ENCODE assay signal across 8 mouse cellular contexts in genomic region chr4:119232410-119233255, GRCm38 (mm10). TPM values are rescaled to one million over a fixed set of nuclear protein-coding genes. Genes with fewer than 3 reads are reported as not detected.
A peak's percentile ranks its signal among the peaks of the same experiment; 100 is the strongest.
DNase-seq lines count a peak whose midpoint lies in the region; ATAC-seq and TF ChIP-seq lines count a peak whose summit lies in the region.

Gene AU022252 (minus strand): TSS chr4:119232712.
Gene P3h1 (plus strand): TSS chr4:119232915.

- H3K4me3 ChIP-seq in C2C12 (ENCODE audit: insufficient read depth, poor library complexity, severe bottlenecking) (peak within 1 kb of the TSS; percentile 91), myocyte (peak within 1 kb of the TSS; percentile 71)
- H3K4me3 ChIP-seq in erythroblast, embryonic 14.5 days (replicated peaks): peak within 1 kb of the TSS; percentile 88
- peak within 1 kb of the TSS; percentile 83 for H3K4me3 ChIP-seq in heart, embryonic 11.5 days (ENCODE audit: low read depth, low read length)
- peak within 1 kb of the TSS; percentile 95 for H3K4me3 ChIP-seq in kidney, embryonic 16.5 days (ENCODE audit: low read length)
- peak within 1 kb of the TSS; percentile 90 for H3K4me3 ChIP-seq in liver, adult 2 months (ENCODE audit: insufficient read depth, low read depth, low read length)

- 0 out of 2 replicates have a peak within 1 kb of the TSS, but pooled peaks have one; percentile 29 for H3K27ac ChIP-seq in heart, embryonic 11.5 days (ENCODE audit: low read depth, low read length)
- peak within 1 kb of the TSS; percentile 65 for H3K27ac ChIP-seq in kidney, embryonic 16.5 days (ENCODE audit: low read length)
- peak within 1 kb of the TSS; percentile 83 for H3K27ac ChIP-seq in liver, adult 2 months (replicated peaks; ENCODE audit: insufficient read depth, low read depth, low read length)

- DNase-seq in brain, embryonic 14.5 days (ENCODE audit: low read depth): peak; percentile 99
- DNase-seq in liver, adult 2 months (ENCODE audit: extremely low read depth, low read depth, low spot score): peak; percentile 94
- DNase-seq in splenic B cell, adult 2 months (ENCODE audit: low read depth, low spot score): peak; percentile 99

- TF ChIP-seq POLR2A in brain, embryonic 14.5 days (IDR thresholded peaks at IDR 0.05; ENCODE audit: borderline replicate concordance, extremely low read depth, insufficient read depth, insufficient read length, poor library complexity, severe bottlenecking): peak; percentile 38; the same call in 1 of the 2 replicates
- TF ChIP-seq POLR2A in liver, adult 2 months (IDR thresholded peaks at IDR 0.05; ENCODE audit: extremely low read depth, insufficient read depth, low read length): peak; percentile 92
- TF ChIP-seq POLR2A in myocyte (IDR thresholded peaks at IDR 0.05; ENCODE audit: insufficient read length, low read depth): peak; percentile 80

- WGBS in heart, embryonic 11.5 days (ENCODE audit: insufficient replicate concordance): under 1% methylated on average over 49 of the region's 71 CpGs
- under 1% methylated on average over 70 of the region's 71 CpGs for WGBS in kidney, embryonic 16.5 days
- under 1% methylated on average over 71 of the region's 71 CpGs for WGBS in liver, adult 2 months

- H3K36me3 ChIP-seq in C2C12 (ENCODE audit: control insufficient read depth, insufficient read depth) (peaks cover 4% of the 10 kb centered on the region), myocyte (ENCODE audit: control insufficient read depth, insufficient read depth) (no peaks in the 10 kb centered on the region)
- peaks cover 17% of the 10 kb centered on the region for H3K36me3 ChIP-seq in erythroblast, embryonic 14.5 days (ENCODE audit: control insufficient read depth)
- H3K36me3 ChIP-seq in heart, embryonic 11.5 days (ENCODE audit: control insufficient read depth, insufficient read depth, low read length): peaks cover 6% of the 10 kb centered on the region; the same call in 1 of the 2 replicates
- peaks cover 19% of the 10 kb centered on the region for H3K36me3 ChIP-seq in kidney, embryonic 16.5 days (ENCODE audit: insufficient read depth, low read length)
- H3K36me3 ChIP-seq in liver, adult 2 months (ENCODE audit: control insufficient read depth, insufficient read depth, low read length): peaks cover 5% of the 10 kb centered on the region; the same call in 1 of the 2 replicates
- no peaks in the 10 kb centered on the region for H3K36me3 ChIP-seq in splenic B cell, adult 2 months (ENCODE audit: control insufficient read depth, insufficient read depth, low read length, poor library complexity, severe bottlenecking)

- ATAC-seq in heart, embryonic 11.5 days (replicated peaks; ENCODE audit: insufficient number of reproducible peaks, low FRiP score, low TSS enrichment): peak; percentile 95
- ATAC-seq in kidney, embryonic 16.5 days (ENCODE audit: low FRiP score, low TSS enrichment): peak; percentile 97

- H3K79me2 ChIP-seq in C2C12 (ENCODE audit: control insufficient read depth, insufficient read depth) (peaks cover 30% of the 10 kb centered on the region), myocyte (ENCODE audit: control insufficient read depth, insufficient read depth) (peaks cover 9% of the 10 kb centered on the region)
- peaks cover 9% of the 10 kb centered on the region; the same call in 1 of the 2 replicates for H3K79me2 ChIP-seq in liver, adult 2 months (ENCODE audit: control insufficient read depth, insufficient read depth, low read length)

- peak within 1 kb of the TSS; percentile 94 for H3ac ChIP-seq in C2C12 (ENCODE audit: control insufficient read depth, insufficient read length, low read depth)
- H3ac ChIP-seq in myocyte (ENCODE audit: control insufficient read depth, insufficient read length): peak within 1 kb of the TSS; percentile 49

- peak within 1 kb of the TSS; percentile 73 for H3K4me2 ChIP-seq in heart, embryonic 11.5 days
- peak within 1 kb of the TSS; percentile 93 for H3K4me2 ChIP-seq in kidney, embryonic 16.5 days (replicated peaks; ENCODE audit: low read depth, low read length)
- peak within 1 kb of the TSS; percentile 92 for H3K4me2 ChIP-seq in myocyte (ENCODE audit: low read depth)

- no peaks in the 10 kb centered on the region for H3K27me3 ChIP-seq in C2C12 (ENCODE audit: control insufficient read depth, insufficient read depth, insufficient read length)
- H3K27me3 ChIP-seq in erythroblast, embryonic 14.5 days (ENCODE audit: control insufficient read depth): peaks cover 19% of the 10 kb centered on the region
- H3K27me3 ChIP-seq in heart, embryonic 11.5 days (ENCODE audit: control insufficient read depth, insufficient read depth, low read length): no peaks in the 10 kb centered on the region
- no peaks in the 10 kb centered on the region for H3K27me3 ChIP-seq in kidney, embryonic 16.5 days (ENCODE audit: insufficient read depth, low read length)
- no peaks in the 10 kb centered on the region for H3K27me3 ChIP-seq in liver, adult 2 months (ENCODE audit: control insufficient read depth, insufficient read depth, low read length)
- no peaks in the 10 kb centered on the region for H3K27me3 ChIP-seq in myocyte (ENCODE audit: control insufficient read depth, insufficient read depth, insufficient read length)
- H3K27me3 ChIP-seq in splenic B cell, adult 2 months (ENCODE audit: control insufficient read depth, insufficient read depth, low read length, poor library complexity, severe bottlenecking): no peaks in the 10 kb centered on the region

- peaks cover 45% of the 10 kb centered on the region for H3K4me1 ChIP-seq in erythroblast, embryonic 14.5 days (ENCODE audit: control insufficient read depth)
- peaks cover 8% of the 10 kb centered on the region for H3K4me1 ChIP-seq in heart, embryonic 11.5 days (ENCODE audit: control insufficient read depth, insufficient read depth, low read length)
- peaks cover 17% of the 10 kb centered on the region for H3K4me1 ChIP-seq in kidney, embryonic 16.5 days (ENCODE audit: insufficient read depth, low read length)
- H3K4me1 ChIP-seq in liver, adult 2 months (ENCODE audit: control insufficient read depth, insufficient read depth, low read length): no peaks in the 10 kb centered on the region; the same call in 1 of the 2 replicates

- TF ChIP-seq CTCF in C2C12 (IDR thresholded peaks at IDR 0.05; ENCODE audit: control insufficient read depth, insufficient read depth, insufficient read length): no peak
- TF ChIP-seq CTCF in brain, embryonic 14.5 days (IDR thresholded peaks at IDR 0.05; ENCODE audit: borderline replicate concordance, extremely low read depth, insufficient read depth, insufficient read length): no peak
- no peak for TF ChIP-seq CTCF in liver, adult 2 months (IDR thresholded peaks at IDR 0.05; ENCODE audit: low read depth, low read length)

- peaks cover 3% of the 10 kb centered on the region for H3K79me3 ChIP-seq in C2C12 (ENCODE audit: low read depth)

- H3K9ac ChIP-seq in heart, embryonic 11.5 days (ENCODE audit: low read depth, low read length): peak within 1 kb of the TSS; percentile 84
- peak within 1 kb of the TSS; percentile 87 for H3K9ac ChIP-seq in kidney, embryonic 16.5 days (replicated peaks; ENCODE audit: low read length)
- peak within 1 kb of the TSS; percentile 93 for H3K9ac ChIP-seq in liver, adult 2 months (ENCODE audit: low read depth, low read length)

- no peaks in the 10 kb centered on the region for H3K9me3 ChIP-seq in erythroblast, embryonic 14.5 days (ENCODE audit: control insufficient read depth, low read length)
- no peaks in the 10 kb centered on the region for H3K9me3 ChIP-seq in heart, embryonic 11.5 days (replicated peaks; ENCODE audit: control insufficient read depth, low read length)
- H3K9me3 ChIP-seq in kidney, embryonic 16.5 days (ENCODE audit: low read length): no peaks in the 10 kb centered on the region

TF ChIP-seq in C2C12, 6 proteins besides CTCF, POLR2A, EP300 and RAD21:
- TF ChIP-seq MYOD1 (IDR thresholded peaks at IDR 0.05; ENCODE audit: control insufficient read depth, insufficient read length, low read depth) (no peak), USF1 (IDR thresholded peaks at IDR 0.05; ENCODE audit: low read depth) (no peak), MYOG (IDR thresholded peaks at IDR 0.05; ENCODE audit: control insufficient read depth, extremely low read depth, insufficient read length) (no peak), MAX (IDR thresholded peaks at IDR 0.05) (no peak), FOSL1 (IDR thresholded peaks at IDR 0.05; ENCODE audit: insufficient read depth, low read length, poor library complexity, severe bottlenecking) (no peak), CEBPB (IDR thresholded peaks at IDR 0.05; ENCODE audit: low read depth) (no peak)

TF ChIP-seq in myocyte, 11 proteins besides CTCF, POLR2A, EP300 and RAD21:
- no peak for TF ChIP-seq MYOD1 (IDR thresholded peaks at IDR 0.05; ENCODE audit: control insufficient read depth in 1 of 3, insufficient read length in 2 of 3, low read depth in 2 of 3)
- TF ChIP-seq TCF12 (IDR thresholded peaks at IDR 0.05; ENCODE audit: insufficient read depth, poor library complexity, severe bottlenecking): no peak
- peak; percentile 64 for TF ChIP-seq POLR2AphosphoS2 (IDR thresholded peaks at IDR 0.05; ENCODE audit: insufficient read length, low read depth)
- no peak for TF ChIP-seq CEBPB (IDR thresholded peaks at IDR 0.05; ENCODE audit: insufficient read depth, poor library complexity, severe bottlenecking)
- no peak for TF ChIP-seq TCF3 (IDR thresholded peaks at IDR 0.05; ENCODE audit: insufficient read length, low read depth)
- TF ChIP-seq MYOG (IDR thresholded peaks at IDR 0.05; ENCODE audit: control insufficient read depth in 1 of 3, insufficient read depth in 1 of 3, insufficient read length in 2 of 3, low read depth in 2 of 3): no peak
- TF ChIP-seq MAX (IDR thresholded peaks at IDR 0.05; ENCODE audit: low read depth): no peak

RNA-seq across cellular contexts. Expression of gene AU022252, which starts in this region (rescaled TPM):
- polyA plus RNA-seq in C2C12 (2012; fragmentation: generic; extraction: Trizol): 10.0 TPM
- polyA plus RNA-seq in brain, embryonic 14.5 days (2012; rRNA removed): 13.5 and 18.2 TPM in 2 replicates
- 1.0 and 1.4 TPM in 2 replicates for polyA plus RNA-seq in erythroblast, embryonic 14.5 days (2012)
- 33.2 and 34.7 TPM in 2 replicates for polyA plus RNA-seq in heart, embryonic 11.5 days (2014; fragmentation: Nextera tagmentation; extraction: Ambion mirVana)
- 31.1 and 33.7 TPM in 2 replicates for polyA plus RNA-seq in kidney, embryonic 16.5 days (2015; fragmentation: Nextera tagmentation; extraction: Ambion mirVana)
- total RNA-seq in liver, adult 2 months (2014; rRNA removed): 23.6 and 25.2 TPM in 2 replicates
- 16.6 and 23.3 TPM in 2 replicates for polyA plus RNA-seq in liver, adult 2 months (2012; rRNA removed)
- polyA plus RNA-seq in myocyte (2012; fragmentation: generic; extraction: Trizol): 14.5 TPM

RNA-seq across cellular contexts. Expression of gene P3h1, which starts in this region (rescaled TPM):
- polyA plus RNA-seq in C2C12 (2012; fragmentation: generic; extraction: Trizol) (26.1 TPM), myocyte (2012; fragmentation: generic; extraction: Trizol) (42.4 TPM)
- 23.2 and 24.4 TPM in 2 replicates for polyA plus RNA-seq in brain, embryonic 14.5 days (2012; rRNA removed)
- polyA plus RNA-seq in erythroblast, embryonic 14.5 days (2012): 0.17 and 0.40 TPM in 2 replicates
- polyA plus RNA-seq in heart, embryonic 11.5 days (2014; fragmentation: Nextera tagmentation; extraction: Ambion mirVana): 32.1 and 33.9 TPM in 2 replicates
- 35.8 and 36.0 TPM in 2 replicates for polyA plus RNA-seq in kidney, embryonic 16.5 days (2015; fragmentation: Nextera tagmentation; extraction: Ambion mirVana)
- total RNA-seq in liver, adult 2 months (2014; rRNA removed): 6.7 and 8.8 TPM in 2 replicates
- polyA plus RNA-seq in liver, adult 2 months (2012; rRNA removed): 14.5 and 20.3 TPM in 2 replicates

Comparison
In these comparisons a context has a peak if more than half of its experiments do, and no peak if none do; other contexts are left out.
1. Peak in every context shown above with its lines: DNase-seq, ATAC-seq, H3K4me3 ChIP-seq and H3K27ac ChIP-seq.
2. RNA of gene P3h1 (polyA plus RNA-seq): 42.4 TPM in myocyte (single experiment), 35.8 to 36.0 TPM in kidney, embryonic 16.5 days, 32.1 to 33.9 TPM in heart, embryonic 11.5 days, 26.1 TPM in C2C12 (single experiment), 23.2 to 24.4 TPM in brain, embryonic 14.5 days and 14.5 to 20.3 TPM in liver, adult 2 months; 0.17 to 0.40 TPM in erythroblast, embryonic 14.5 days; every median in the first group is over 10 times any median in the second.
3. POLR2A ChIP-seq: peak in every context shown above with its lines; median percentile 92 in liver, adult 2 months; 80 in myocyte; 38 in brain, embryonic 14.5 days.
4. H3K27ac ChIP-seq: peak in every context shown above with its lines; median percentile 83 in liver, adult 2 months; 65 in kidney, embryonic 16.5 days; 29 in heart, embryonic 11.5 days.